Mouse (Mus musculus) heart, embryonic 12.5 days (tissue): ENCODE measurements around the gene Olfr1093. TPM values are rescaled to one million over a fixed set of nuclear protein-coding genes. Genes with fewer than 3 reads are reported as not detected.

Experiments
- ATAC-seq: fragments of 200-750 bp; cut with Nextera tagmentation; 2 replicates; pipeline ENCODE4 v1.8.0; 2017; ENCODE audit warnings: moderate TSS enrichment, moderate library complexity; ENCODE audit not compliant: insufficient number of reproducible peaks, low FRiP score
- H3K27ac ChIP-seq: fragments of 300-500 bp; sonication (generic); 2 replicates; pipeline ENCODE4 v1.5.1; 2016; ENCODE audit warnings: mild to moderate bottlenecking, moderate library complexity; ENCODE audit not compliant: poor library complexity, severe bottlenecking
- H3K27me3 ChIP-seq: fragments of 300-500 bp; sonication (generic); replicated peaks from 2 replicates; pipeline ENCODE4 v1.6.1; 2016; ENCODE audit warnings: mild to moderate bottlenecking, moderate library complexity
- H3K36me3 ChIP-seq: fragments of 300-500 bp; sonication (generic); 2 replicates; pipeline ENCODE4 v1.6.1; 2016; ENCODE audit warnings: mild to moderate bottlenecking, moderate library complexity
- H3K4me1 ChIP-seq: fragments of 300-500 bp; sonication (generic); replicated peaks from 2 replicates; pipeline ENCODE4 v1.6.1; 2016; ENCODE audit warnings: mild to moderate bottlenecking
- H3K4me2 ChIP-seq: fragments of 300-500 bp; sonication (generic); 2 replicates; pipeline ENCODE4 v1.6.1; 2016; ENCODE audit warnings: mild to moderate bottlenecking, moderate library complexity
- H3K4me3 ChIP-seq: fragments of 300-500 bp; sonication (generic); 2 replicates; pipeline ENCODE4 v1.5.1; 2016; ENCODE audit warnings: mild to moderate bottlenecking
- H3K9ac ChIP-seq: fragments of 300-500 bp; sonication (generic); 2 replicates; pipeline ENCODE4 v1.6.1; 2016; ENCODE audit warnings: mild to moderate bottlenecking, moderate library complexity
- H3K9me3 ChIP-seq: fragments of 300-500 bp; sonication (generic); replicated peaks from 2 replicates; pipeline ENCODE4 v1.6.1; 2016; ENCODE audit warnings: mild to moderate bottlenecking, moderate library complexity
- WGBS: fragments of 180-500 bp; shearing (Covaris S2); methylation state at CpG from one replicate; pipeline ENCODE4 v1.1.7; 2016; 5-methylcytosine and 5-hydroxymethylcytosine counted together
- polyA plus RNA-seq: library from polyadenylated mRNA; unstranded; fragments of >200 nt; fragmentation: Nextera tagmentation; extraction: Ambion mirVana; gene quantifications from 2 replicates; pipeline ENCODE4 v1.2.1, GENCODE M21; 2016

Olfr1093 gene
- polyA plus RNA-seq, result not detected in 2 replicates

GRCm38 (mm10) chr2:86782179-86782578 lies at the start of gene Olfr1093:
Gene Olfr1093, plus strand, starts transcription at chr2:86782479.
- Histone ChIP-seq H3K4me2 (no peak within 1 kb of the TSS), H3K9ac (no peak within 1 kb of the TSS), H3K4me3 (no peak within 1 kb of the TSS), H3K27me3 (no peaks in the 10 kb centered on the region), H3K9me3 (no peaks in the 10 kb centered on the region), H3K27ac (no peak within 1 kb of the TSS), H3K36me3 (no peaks in the 10 kb centered on the region), H3K4me1 (no peaks in the 10 kb centered on the region)
- ATAC-seq, result no peak
- 77% methylated on average over 2 of the region's 2 CpGs for WGBS

- H3K27ac ChIP-seq, result no peak within 1 kb of the TSS
- H3K4me1 ChIP-seq, result no peaks in the 10 kb centered on the region
- no peak within 1 kb of the TSS for H3K4me2 ChIP-seq
- H3K36me3 ChIP-seq, result no peaks in the 10 kb centered on the region
- no peak within 1 kb of the TSS for H3K9ac ChIP-seq
- ATAC-seq, result no peak
- H3K27me3 ChIP-seq, result no peaks in the 10 kb centered on the region
- H3K4me3 ChIP-seq, result no peak within 1 kb of the TSS
- no peaks in the 10 kb centered on the region for H3K9me3 ChIP-seq
These were observed 48.7 kb upstream of the Olfr1093 start, which contains the start of gene Olfr1089 for GRCm38 (mm10) chr2:86733601-86734000. Gene Olfr1089, minus strand, starts transcription at chr2:86733701.

GRCm38 (mm10) chr2:86758893-86759292 lies 23.4 kb upstream of the Olfr1093 start, which contains the start of gene Olfr1090:
Gene Olfr1090, minus strand, starts transcription at chr2:86758993.
- Histone ChIP-seq H3K4me2 (no peak within 1 kb of the TSS), H3K27me3 (no peaks in the 10 kb centered on the region), H3K4me3 (no peak within 1 kb of the TSS), H3K36me3 (no peaks in the 10 kb centered on the region), H3K9me3 (no peaks in the 10 kb centered on the region), H3K27ac (no peak within 1 kb of the TSS), H3K9ac (no peak within 1 kb of the TSS), H3K4me1 (no peaks in the 10 kb centered on the region)
- WGBS, result 92% methylated on average over 1 of the region's 1 CpGs
- no peak for ATAC-seq

GRCm38 (mm10) chr2:86761050-86761449 lies 21.2 kb upstream of the Olfr1093 start:
- H3K4me1 ChIP-seq, result no peaks in the 10 kb centered on the region
- H3K27ac ChIP-seq, result no peak overlapping the region
- ATAC-seq, result no peak
- WGBS, result 91% methylated on average over 6 of the region's 6 CpGs
- no peaks in the 10 kb centered on the region for H3K9me3 ChIP-seq
- H3K27me3 ChIP-seq, result no peaks in the 10 kb centered on the region
- H3K36me3 ChIP-seq, result no peaks in the 10 kb centered on the region
- no peak overlapping the region for H3K4me2 ChIP-seq
- H3K4me3 ChIP-seq, result no peak overlapping the region
- no peak overlapping the region for H3K9ac ChIP-seq

- Histone ChIP-seq H3K9me3 (no peaks in the 10 kb centered on the region), H3K27me3 (no peaks in the 10 kb centered on the region), H3K4me3 (no peak within 1 kb of the TSS), H3K4me1 (no peaks in the 10 kb centered on the region), H3K9ac (no peak within 1 kb of the TSS), H3K36me3 (no peaks in the 10 kb centered on the region), H3K27ac (no peak within 1 kb of the TSS), H3K4me2 (no peak within 1 kb of the TSS)
- ATAC-seq, result no peak
These were observed 27.6 kb downstream of the Olfr1093 start, which contains the start of gene Olfr141 for GRCm38 (mm10) chr2:86809918-86810317. Gene Olfr141, minus strand, starts transcription at chr2:86810018.

- Histone ChIP-seq H3K27ac (no peak within 1 kb of the TSS), H3K9ac (no peak within 1 kb of the TSS), H3K4me2 (no peak within 1 kb of the TSS), H3K36me3 (no peaks in the 10 kb centered on the region), H3K4me1 (no peaks in the 10 kb centered on the region), H3K4me3 (no peak within 1 kb of the TSS), H3K9me3 (no peaks in the 10 kb centered on the region), H3K27me3 (no peaks in the 10 kb centered on the region)
- no peak for ATAC-seq
These were observed 42.1 kb downstream of the Olfr1093 start, which contains the start of gene Olfr1094 for GRCm38 (mm10) chr2:86824363-86824762. Gene Olfr1094, plus strand, starts transcription at chr2:86824663.

Other genes starting within 250 kb of the Olfr1093 start
- not detected in 2 replicates for gene Olfr1079, start 240.0 kb upstream of the Olfr1093 start, polyA plus RNA-seq
- gene Olfr1080, start 224.2 kb upstream of the Olfr1093 start, polyA plus RNA-seq, result not detected in 2 replicates
- gene Olfr1082, start 183.5 kb upstream of the Olfr1093 start, polyA plus RNA-seq, result not detected in 2 replicates
- gene Olfr1084, start 142.8 kb upstream of the Olfr1093 start, polyA plus RNA-seq, result not detected in 2 replicates
- gene Olfr1085, start 120.5 kb upstream of the Olfr1093 start, polyA plus RNA-seq, result not detected in 2 replicates
- not detected in 2 replicates for gene Olfr1086, start 102.4 kb upstream of the Olfr1093 start, polyA plus RNA-seq
- gene Olfr1087, start 84.1 kb upstream of the Olfr1093 start, polyA plus RNA-seq, result not detected in 2 replicates
- not detected in 2 replicates for gene Olfr1089, start 48.8 kb upstream of the Olfr1093 start, polyA plus RNA-seq
- gene Olfr1090, start 23.5 kb upstream of the Olfr1093 start, polyA plus RNA-seq, result not detected in 2 replicates
- gene Olfr141, start 27.5 kb downstream of the Olfr1093 start, polyA plus RNA-seq, result not detected in 2 replicates
- not detected in 2 replicates for gene Olfr1094, start 42.2 kb downstream of the Olfr1093 start, polyA plus RNA-seq
- gene Olfr1095, start 69.2 kb downstream of the Olfr1093 start, polyA plus RNA-seq, result not detected in 2 replicates
- gene Gm13723, start 92.3 kb downstream of the Olfr1093 start, polyA plus RNA-seq, result not detected in 2 replicates
- not detected in 2 replicates for gene Olfr1097, start 109.7 kb downstream of the Olfr1093 start, polyA plus RNA-seq
- gene Olfr1098, start 142.1 kb downstream of the Olfr1093 start, polyA plus RNA-seq, result not detected in 2 replicates
- not detected in 2 replicates for gene Olfr1099, start 178.2 kb downstream of the Olfr1093 start, polyA plus RNA-seq
- not detected in 2 replicates for gene Olfr1100, start 197.5 kb downstream of the Olfr1093 start, polyA plus RNA-seq
- not detected in 2 replicates for gene Olfr1101, start 208.7 kb downstream of the Olfr1093 start, polyA plus RNA-seq
- not detected in 2 replicates for gene Olfr1102, start 215.9 kb downstream of the Olfr1093 start, polyA plus RNA-seq
- gene Olfr1104, start 244.6 kb downstream of the Olfr1093 start, polyA plus RNA-seq, result not detected in 2 replicates